Mouse (Mus musculus) midbrain, postnatal 0 days (tissue): ENCODE data around the gene Nacc2. TPM values are rescaled to one million over a fixed set of nuclear protein-coding genes. Genes with fewer than 3 reads are reported as not detected.

ENCODE experiments used
- ATAC-seq: fragments of 200-750 bp; cut with Nextera tagmentation; 2 replicates; pipeline ENCODE4 v1.8.0; 2017; ENCODE audit warnings: moderate number of reproducible peaks, mild to moderate bottlenecking, moderate TSS enrichment, moderate library complexity; ENCODE audit not compliant: low FRiP score
- DNase-seq: peaks from one replicate; pipeline ENCODE4 v3.0.0-alpha.2; 2015; ENCODE audit warnings: low spot score
- H3K27ac ChIP-seq: fragments of 300-500 bp; sonication (generic); 2 replicates; pipeline ENCODE4 v1.5.1; 2014; ENCODE audit warnings: low read depth, mild to moderate bottlenecking, low read length, mixed read lengths
- H3K27me3 ChIP-seq: fragments of 300-500 bp; sonication (generic); 2 replicates; pipeline ENCODE4 v1.6.1; 2014; ENCODE audit warnings: low read length, control low read depth, mixed read lengths; ENCODE audit not compliant: insufficient read depth
- H3K36me3 ChIP-seq: fragments of 300-500 bp; sonication (generic); 2 replicates; pipeline ENCODE4 v1.6.1; 2014; ENCODE audit warnings: low read length, control low read depth, mixed read lengths; ENCODE audit not compliant: insufficient read depth
- H3K4me1 ChIP-seq: fragments of 300-500 bp; sonication (generic); 2 replicates; pipeline ENCODE4 v1.6.1; 2014; ENCODE audit warnings: mild to moderate bottlenecking, control low read depth, antibody characterized with exemption, low read length, mixed read lengths; ENCODE audit not compliant: insufficient read depth
- H3K4me2 ChIP-seq: fragments of 300-500 bp; sonication (generic); 2 replicates; pipeline ENCODE4 v1.6.1; 2014; ENCODE audit warnings: low read depth, mild to moderate bottlenecking, low read length, mixed read lengths; ENCODE audit not compliant: poor library complexity, severe bottlenecking
- H3K4me3 ChIP-seq: fragments of 300-500 bp; sonication (generic); 2 replicates; pipeline ENCODE4 v1.5.1; 2014; ENCODE audit warnings: low read depth, mild to moderate bottlenecking, low read length, moderate library complexity
- H3K9ac ChIP-seq: fragments of 300-500 bp; sonication (generic); replicated peaks from 2 replicates; pipeline ENCODE4 v1.6.1; 2014; ENCODE audit warnings: mild to moderate bottlenecking, low read length, moderate library complexity, mixed read lengths; ENCODE audit not compliant: poor library complexity, severe bottlenecking
- H3K9me3 ChIP-seq: fragments of 300-500 bp; sonication (generic); 2 replicates; pipeline ENCODE4 v1.6.1; 2016; ENCODE audit warnings: low read length, control low read depth
- CTCF ChIP-seq: IDR thresholded peaks from 2 replicates; pipeline ENCODE4 v1.5.1; 2016; ENCODE audit warnings: antibody characterized with exemption, mild to moderate bottlenecking
- WGBS: fragments of 180-500 bp; shearing (Covaris S2); extraction: QIAGEN DNeasy Blood & Tissue Kit; methylation state at CpG from one replicate; pipeline ENCODE4 v1.1.7; 2014; 5-methylcytosine and 5-hydroxymethylcytosine counted together
- polyA plus RNA-seq: library from polyadenylated mRNA; unstranded; fragments of >200 nt; fragmentation: Nextera tagmentation; extraction: Ambion mirVana; gene quantifications from 2 replicates; pipeline ENCODE4 v1.2.1, GENCODE M21; 2015
- total RNA-seq: library from RNA; depleted of rRNA; stranded (reverse); fragments of >200 nt; gene quantifications from 2 replicates; pipeline ENCODE4 v1.2.3, GENCODE M21; 2014

Gene Nacc2
- total and polyA plus RNA-seq, 2 experiments from 2014 or later: 21.4 to 40.7 TPM

DNA sequence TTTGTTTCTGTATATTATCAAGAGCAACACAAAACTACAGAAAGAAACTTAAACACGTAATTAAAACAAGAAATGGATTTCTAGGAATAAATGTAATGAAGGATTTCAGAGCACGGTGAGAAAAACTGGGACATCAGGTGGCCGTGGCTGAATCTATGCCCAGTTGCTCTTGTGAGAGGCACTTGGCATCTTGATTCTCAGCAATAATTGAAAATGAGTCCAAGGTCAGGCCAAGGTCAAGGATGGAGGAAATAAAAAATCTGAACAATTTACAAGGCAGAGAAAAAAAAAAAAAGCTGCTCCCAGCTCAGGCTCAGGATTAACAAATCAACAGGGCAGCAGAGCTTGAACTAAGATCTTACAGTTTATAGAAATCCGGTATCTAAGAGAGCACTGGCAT lies 46.0 kb downstream of the Nacc2 start:
- Histone ChIP-seq H3K9ac (no peak overlapping the region), H3K36me3 (no peaks in the 10 kb centered on the region), H3K4me2 (no peak overlapping the region), H3K4me1 (no peaks in the 10 kb centered on the region), H3K27ac (no peak overlapping the region), H3K9me3 (no peaks in the 10 kb centered on the region), H3K4me3 (no peak overlapping the region), H3K27me3 (no peaks in the 10 kb centered on the region)
- TF ChIP-seq CTCF: no peak
- ATAC-seq (no peak), DNase-seq (no peak)
- WGBS: 84% methylated on average over 4 of the region's 4 CpGs

DNA sequence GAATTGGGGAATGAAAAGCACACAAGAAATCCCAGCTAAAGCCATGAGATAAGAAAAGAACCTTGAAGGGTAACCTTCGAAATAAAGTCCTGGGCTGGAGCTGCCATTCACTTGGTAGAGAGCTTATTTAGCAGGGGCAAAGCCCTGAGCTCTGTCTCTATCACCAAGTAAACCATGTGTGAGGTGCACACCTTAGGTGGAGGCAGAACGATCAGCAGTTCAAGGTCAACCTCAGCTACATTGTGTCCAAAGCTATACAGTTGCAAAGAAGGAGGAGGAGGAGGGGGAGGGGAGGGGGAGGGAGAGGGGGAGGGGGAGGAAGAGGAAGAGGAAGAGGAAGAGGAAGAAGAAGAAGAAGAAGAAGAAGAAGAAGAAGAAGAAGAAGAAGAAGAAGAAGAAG lies 46.9 kb downstream of the Nacc2 start:
- no peak for TF ChIP-seq CTCF
- Histone ChIP-seq H3K9ac (no peak overlapping the region), H3K9me3 (no peaks in the 10 kb centered on the region), H3K27me3 (no peaks in the 10 kb centered on the region), H3K4me1 (no peaks in the 10 kb centered on the region), H3K4me2 (no peak overlapping the region), H3K4me3 (no peak overlapping the region), H3K36me3 (no peaks in the 10 kb centered on the region), H3K27ac (no peak overlapping the region)
- DNase-seq (no peak), ATAC-seq (no peak)
- WGBS: 79% methylated on average over 2 of the region's 2 CpGs

DNA sequence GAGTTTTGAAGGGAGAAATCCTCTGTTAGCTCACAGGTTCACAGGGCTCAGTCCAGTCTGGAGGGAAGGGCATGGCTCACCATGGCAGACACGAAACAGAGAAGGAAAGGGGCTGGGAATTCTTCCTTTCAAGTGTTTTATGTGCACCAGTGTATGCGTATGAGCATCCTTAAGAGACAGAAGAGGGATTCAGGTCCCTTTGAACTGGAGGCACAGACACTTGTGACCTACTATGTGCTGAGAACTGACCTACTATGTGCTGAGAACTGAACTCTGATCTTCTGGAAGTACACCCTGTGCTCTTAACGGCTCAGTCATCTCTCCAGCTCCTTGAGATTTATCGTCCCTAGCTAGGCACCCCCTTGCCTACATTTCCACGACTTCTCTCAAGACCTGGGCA lies 48.5 kb downstream of the Nacc2 start:
- WGBS: 84% methylated on average over 5 of the region's 5 CpGs
- Histone ChIP-seq H3K4me2 (no peak overlapping the region), H3K27me3 (no peaks in the 10 kb centered on the region), H3K27ac (no peak overlapping the region), H3K36me3 (no peaks in the 10 kb centered on the region), H3K9me3 (no peaks in the 10 kb centered on the region), H3K4me1 (no peaks in the 10 kb centered on the region), H3K9ac (no peak overlapping the region), H3K4me3 (no peak overlapping the region)
- TF ChIP-seq CTCF: no peak
- DNase-seq: no peak
- ATAC-seq: no peak

DNA sequence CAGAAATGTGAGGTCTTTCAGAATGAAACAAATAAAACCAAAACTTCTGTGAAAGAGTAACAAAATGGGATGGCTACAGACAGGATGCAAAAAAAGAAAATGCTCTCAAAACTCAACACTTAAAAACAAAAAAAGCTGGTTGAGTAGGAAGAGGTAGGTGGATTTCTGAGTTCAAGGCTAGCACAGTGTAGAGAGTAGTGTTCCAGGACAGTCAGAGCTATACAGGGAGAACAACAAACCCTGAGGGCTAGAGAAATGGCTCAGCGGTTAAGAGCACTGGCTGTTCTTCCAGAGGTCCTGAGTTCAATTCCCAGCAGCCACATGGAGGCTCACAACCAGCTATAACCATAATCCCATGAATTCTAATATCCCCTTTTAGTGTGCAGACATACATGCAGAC lies 54.4 kb downstream of the Nacc2 start:
- TF ChIP-seq CTCF: no peak
- H3K27me3 ChIP-seq: no peaks in the 10 kb centered on the region
- H3K9me3 ChIP-seq: no peaks in the 10 kb centered on the region
- no peak overlapping the region for H3K27ac ChIP-seq
- H3K36me3 ChIP-seq: no peaks in the 10 kb centered on the region
- 73% methylated on average over 1 of the region's 1 CpGs for WGBS
- ATAC-seq: no peak
- no peak overlapping the region for H3K4me2 ChIP-seq
- no peaks in the 10 kb centered on the region for H3K4me1 ChIP-seq
- H3K9ac ChIP-seq: no peak overlapping the region
- H3K4me3 ChIP-seq: no peak overlapping the region
- DNase-seq: no peak

DNA sequence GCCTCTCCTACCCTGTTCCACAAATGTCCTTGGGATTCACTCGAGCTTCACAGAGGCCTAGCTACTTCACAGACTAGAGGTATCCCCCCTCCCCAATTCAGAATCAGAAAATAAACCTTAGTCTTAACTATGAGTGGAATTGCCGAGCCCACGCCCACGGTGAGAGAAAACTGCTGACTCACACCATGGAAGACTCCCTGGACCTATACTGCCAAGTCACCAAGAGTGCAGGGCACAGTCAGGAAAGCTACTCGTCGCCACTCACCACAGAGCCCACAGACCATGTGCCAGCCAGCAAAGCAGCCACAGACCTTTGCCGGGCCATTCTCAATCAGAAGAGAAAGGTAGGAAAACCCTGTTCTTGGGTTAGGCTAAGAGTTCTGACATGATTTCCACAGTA lies 54.8 kb downstream of the Nacc2 start:
- no peaks in the 10 kb centered on the region for H3K36me3 ChIP-seq
- no peaks in the 10 kb centered on the region for H3K27me3 ChIP-seq
- no peak overlapping the region for H3K4me2 ChIP-seq
- no peaks in the 10 kb centered on the region for H3K9me3 ChIP-seq
- no peak overlapping the region for H3K9ac ChIP-seq
- no peak for TF ChIP-seq CTCF
- H3K4me1 ChIP-seq: no peaks in the 10 kb centered on the region
- 83% methylated on average over 7 of the region's 7 CpGs for WGBS
- DNase-seq (no peak), ATAC-seq (no peak)
- H3K4me3 ChIP-seq: no peak overlapping the region
- H3K27ac ChIP-seq: no peak overlapping the region

DNA sequence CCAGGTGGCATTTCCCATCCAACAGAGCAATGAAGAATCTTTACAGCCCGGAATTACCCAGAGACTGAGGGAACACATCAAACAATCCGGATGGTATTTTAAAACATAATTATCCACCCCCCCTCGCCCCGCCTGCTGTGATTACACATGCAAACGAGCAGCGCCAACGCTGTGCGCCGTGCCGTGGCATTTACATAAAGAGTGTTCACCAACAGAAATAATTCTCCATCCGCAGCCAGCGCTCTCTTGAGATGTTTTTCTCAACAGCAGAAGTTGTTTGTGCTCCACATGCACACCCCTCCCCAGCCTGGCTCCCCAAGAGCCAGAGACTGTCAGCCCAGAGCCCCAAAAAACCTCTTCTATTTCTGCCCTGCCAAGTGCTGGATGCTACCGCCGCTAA lies 56.5 kb downstream of the Nacc2 start:
- Histone ChIP-seq H3K27ac (no peak overlapping the region), H3K4me3 (no peak overlapping the region), H3K4me2 (no peak overlapping the region), H3K27me3 (no peaks in the 10 kb centered on the region), H3K36me3 (no peaks in the 10 kb centered on the region), H3K4me1 (no peaks in the 10 kb centered on the region), H3K9ac (0 out of 2 replicates have a peak overlapping the region, but pooled peaks have one; percentile 8), H3K9me3 (no peaks in the 10 kb centered on the region)
- 64% methylated on average over 14 of the region's 14 CpGs for WGBS
- no peak for TF ChIP-seq CTCF
- no peak for ATAC-seq
- DNase-seq: peak; percentile 32
